Mouse (Mus musculus) olfactory bulb, adult 2 months (tissue): ENCODE measurements at regions not wholly inside any gene's neighbourhood (a gene's known extent, or its start where the extent isn't known, plus 50 kb on each side); places are given as distances from the start of the nearest gene placed in this dataset.

ENCODE experiments used
- CTCF ChIP-seq: fragments of 200-500 bp; IDR thresholded peaks from 2 replicates; pipeline ENCODE4 v1.5.1; 2012; ENCODE audit warnings: low read depth, mild to moderate bottlenecking, low read length, moderate library complexity; ENCODE audit not compliant: insufficient read depth
- POLR2A ChIP-seq: fragments of 200-500 bp; IDR thresholded peaks from 2 replicates; pipeline ENCODE4 v1.6.1; 2012; ENCODE audit warnings: mild to moderate bottlenecking, low read depth, low read length, moderate library complexity; ENCODE audit not compliant: insufficient read depth

DNA sequence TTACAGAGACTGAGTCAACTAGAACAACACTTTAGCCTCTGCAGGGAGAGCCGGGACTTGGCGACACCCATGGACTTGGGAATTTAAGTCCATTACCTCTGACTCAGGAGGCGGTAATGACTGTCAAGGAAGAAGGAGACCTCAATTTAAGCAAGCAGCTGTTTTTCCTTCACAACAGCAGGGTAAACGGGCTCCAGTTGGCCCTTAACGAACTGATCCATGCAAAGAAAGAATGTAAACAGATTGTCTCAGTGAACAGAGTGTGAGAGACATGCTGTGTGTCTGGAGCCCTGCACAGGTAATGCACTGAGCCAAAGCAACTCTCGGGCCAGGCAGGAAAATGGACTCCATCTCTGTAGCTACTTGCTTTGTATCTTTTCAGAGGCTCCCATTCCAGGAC lies 98.5 kb upstream of the Maf start:
- no peak for TF ChIP-seq POLR2A
- no peak for TF ChIP-seq CTCF
